Mouse (Mus musculus): ENCODE data around the gene Gm20605.

DNA sequence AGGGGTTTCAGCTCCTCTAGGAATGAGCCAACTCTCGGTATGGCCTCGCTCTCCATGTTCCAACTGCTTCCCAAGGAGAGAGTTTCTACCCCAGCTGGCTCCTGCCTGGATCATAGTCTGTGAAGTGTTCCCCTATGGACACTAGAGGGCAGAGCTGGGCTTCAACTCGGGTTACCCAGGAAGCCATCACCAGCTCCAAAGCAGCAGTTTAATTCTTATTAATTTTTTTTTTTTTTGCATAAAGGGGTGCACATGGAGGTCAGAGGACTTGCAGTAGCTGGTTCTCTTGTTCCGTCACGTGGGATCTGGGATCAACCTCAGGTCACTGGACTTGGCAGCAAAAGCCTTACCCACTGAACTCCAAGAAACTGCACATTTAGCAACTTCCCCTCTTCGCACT, 28.0 kb downstream of the Gm20605 start:
- TF ChIP-seq POLR2A (IDR thresholded peaks at IDR 0.05; ENCODE audit: insufficient read length, low read depth) (no peak), E2F4 (IDR thresholded peaks at IDR 0.05; ENCODE audit: insufficient read depth) (no peak), MAX (IDR thresholded peaks at IDR 0.05; ENCODE audit: low read depth) (no peak)

All from myocyte (in vitro differentiated cells).